Mouse (Mus musculus): ENCODE data around the gene Hmga2. TPM values are rescaled to one million over a fixed set of nuclear protein-coding genes. Genes with fewer than 3 reads are reported as not detected.

The Hmga2 gene
- polyA plus RNA-seq, 2 experiments: 3.4 to 5.4 TPM

- no peak for TF ChIP-seq CTCF (IDR thresholded peaks at IDR 0.05; ENCODE audit: low read depth)
- no peak for TF ChIP-seq EP300 (IDR thresholded peaks at IDR 0.05; ENCODE audit: low read depth)
- ATAC-seq (ENCODE audit: insufficient read depth) (no peak), DNase-seq (ENCODE audit: low read depth in 3 of 3, low spot score in 3 of 3) (no peak)
- Histone ChIP-seq H3K4me2 (ENCODE audit: low read depth) (no peak overlapping the region), H3K9me3 (ENCODE audit: control insufficient read depth, low read length) (no peaks in the 10 kb centered on the region), H3K27me3 (ENCODE audit: control insufficient read depth, insufficient read depth, low read length) (no peaks in the 10 kb centered on the region), H3K4me1 (replicated peaks; ENCODE audit: control insufficient read depth in 2 of 2, insufficient read depth in 2 of 2, low read length in 1 of 2) (no peaks in the 10 kb centered on the region), H3K9ac (replicated peaks) (no peak overlapping the region), H3K36me3 (replicated peaks; ENCODE audit: control insufficient read depth, insufficient read depth, low read depth) (no peaks in the 10 kb centered on the region), H3K4me3 (ENCODE audit: insufficient read depth in 1 of 2, low read depth in 2 of 2, low read length in 2 of 2) (no peak overlapping the region), H3K27ac (no peak overlapping the region)
- WGBS (ENCODE audit: insufficient replicate concordance): 55% methylated on average over 5 of the region's 5 CpGs
Measured at GRCm38 (mm10) chr10:120402966-120403365, 73.3 kb downstream of the Hmga2 start.

DNA sequence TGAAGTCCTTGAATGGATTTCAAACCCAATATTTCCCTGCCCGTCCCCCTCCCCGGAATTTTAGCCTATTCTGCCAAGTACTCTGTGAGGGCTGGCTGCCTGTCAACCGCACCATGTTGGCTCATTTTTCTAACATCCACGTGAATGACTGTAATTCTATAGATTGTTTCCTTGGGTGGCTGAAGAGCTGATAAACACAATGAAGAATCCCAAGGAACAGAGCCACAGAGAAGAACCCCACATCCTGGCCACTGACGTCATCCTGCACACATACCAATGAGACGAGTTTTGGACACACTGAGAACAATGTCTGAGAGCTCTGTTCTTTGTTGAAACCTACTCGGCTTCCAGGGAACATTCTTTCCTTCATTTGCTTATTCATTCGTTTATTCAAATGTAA is 74.5 kb downstream of the Hmga2 start:
- Histone ChIP-seq H3K27ac (no peak overlapping the region), H3K4me1 (replicated peaks; ENCODE audit: control insufficient read depth in 2 of 2, insufficient read depth in 2 of 2, low read length in 1 of 2) (no peaks in the 10 kb centered on the region), H3K9ac (replicated peaks) (no peak overlapping the region), H3K36me3 (replicated peaks; ENCODE audit: control insufficient read depth, insufficient read depth, low read depth) (no peaks in the 10 kb centered on the region), H3K27me3 (ENCODE audit: control insufficient read depth, insufficient read depth, low read length) (no peaks in the 10 kb centered on the region), H3K9me3 (ENCODE audit: control insufficient read depth, low read length) (no peaks in the 10 kb centered on the region), H3K4me3 (ENCODE audit: insufficient read depth in 1 of 2, low read depth in 2 of 2, low read length in 2 of 2) (no peak overlapping the region), H3K4me2 (ENCODE audit: low read depth) (no peak overlapping the region)
- ATAC-seq (ENCODE audit: insufficient read depth) (no peak), DNase-seq (ENCODE audit: low read depth in 3 of 3, low spot score in 3 of 3) (no peak)
- WGBS (ENCODE audit: insufficient replicate concordance): 55% methylated on average over 8 of the region's 8 CpGs
- TF ChIP-seq EP300 (IDR thresholded peaks at IDR 0.05; ENCODE audit: low read depth) (no peak), CTCF (IDR thresholded peaks at IDR 0.05; ENCODE audit: low read depth) (no peak)

GRCm38 (mm10) chr10:120399846-120400510 is 76.3 kb downstream of the Hmga2 start:
- no peak for TF ChIP-seq CTCF (IDR thresholded peaks at IDR 0.05; ENCODE audit: low read depth)
- TF ChIP-seq EP300 (IDR thresholded peaks at IDR 0.05; ENCODE audit: low read depth): no peak
- H3K27me3 ChIP-seq (ENCODE audit: control insufficient read depth, insufficient read depth, low read length): no peaks in the 10 kb centered on the region
- no peak overlapping the region for H3K9ac ChIP-seq (replicated peaks)
- H3K4me2 ChIP-seq (ENCODE audit: low read depth): no peak overlapping the region
- H3K36me3 ChIP-seq (replicated peaks; ENCODE audit: control insufficient read depth, insufficient read depth, low read depth): no peaks in the 10 kb centered on the region
- H3K4me1 ChIP-seq (replicated peaks; ENCODE audit: control insufficient read depth in 2 of 2, insufficient read depth in 2 of 2, low read length in 1 of 2): no peaks in the 10 kb centered on the region
- ATAC-seq (ENCODE audit: insufficient read depth): no peak
- no peaks in the 10 kb centered on the region for H3K9me3 ChIP-seq (ENCODE audit: control insufficient read depth, low read length)
- no peak overlapping the region for H3K27ac ChIP-seq
- DNase-seq (ENCODE audit: low read depth in 3 of 3, low spot score in 3 of 3): no peak
- 60% methylated on average over 9 of the region's 9 CpGs for WGBS (ENCODE audit: insufficient replicate concordance)
- H3K4me3 ChIP-seq (ENCODE audit: insufficient read depth in 1 of 2, low read depth in 2 of 2, low read length in 2 of 2): no peak overlapping the region

- Histone ChIP-seq H3K27ac (no peak overlapping the region), H3K4me1 (replicated peaks; ENCODE audit: control insufficient read depth in 2 of 2, insufficient read depth in 2 of 2, low read length in 1 of 2) (no peaks in the 10 kb centered on the region), H3K4me3 (ENCODE audit: insufficient read depth in 1 of 2, low read depth in 2 of 2, low read length in 2 of 2) (no peak overlapping the region), H3K4me2 (ENCODE audit: low read depth) (no peak overlapping the region), H3K27me3 (ENCODE audit: control insufficient read depth, insufficient read depth, low read length) (no peaks in the 10 kb centered on the region), H3K9ac (replicated peaks) (no peak overlapping the region), H3K9me3 (ENCODE audit: control insufficient read depth, low read length) (no peaks in the 10 kb centered on the region), H3K36me3 (replicated peaks; ENCODE audit: control insufficient read depth, insufficient read depth, low read depth) (no peaks in the 10 kb centered on the region)
- TF ChIP-seq CTCF (IDR thresholded peaks at IDR 0.05; ENCODE audit: low read depth) (no peak), EP300 (IDR thresholded peaks at IDR 0.05; ENCODE audit: low read depth) (no peak)
- DNase-seq (ENCODE audit: low read depth in 3 of 3, low spot score in 3 of 3): no peak
- no peak for ATAC-seq (ENCODE audit: insufficient read depth)
- 46% methylated on average over 6 of the region's 6 CpGs for WGBS (ENCODE audit: insufficient replicate concordance)
Measured at GRCm38 (mm10) chr10:120398745-120399144, 77.5 kb downstream of the Hmga2 start.

- no peak overlapping the region for H3K4me2 ChIP-seq (ENCODE audit: low read depth)
- H3K27me3 ChIP-seq (ENCODE audit: control insufficient read depth, insufficient read depth, low read length): no peaks in the 10 kb centered on the region
- DNase-seq (ENCODE audit: low read depth in 3 of 3, low spot score in 3 of 3) (no peak), ATAC-seq (ENCODE audit: insufficient read depth) (no peak)
- no peaks in the 10 kb centered on the region for H3K9me3 ChIP-seq (ENCODE audit: control insufficient read depth, low read length)
- H3K36me3 ChIP-seq (replicated peaks; ENCODE audit: control insufficient read depth, insufficient read depth, low read depth): no peaks in the 10 kb centered on the region
- H3K27ac ChIP-seq: no peak overlapping the region
- H3K9ac ChIP-seq (replicated peaks): no peak overlapping the region
- H3K4me3 ChIP-seq (ENCODE audit: insufficient read depth in 1 of 2, low read depth in 2 of 2, low read length in 2 of 2): no peak overlapping the region
- H3K4me1 ChIP-seq (replicated peaks; ENCODE audit: control insufficient read depth in 2 of 2, insufficient read depth in 2 of 2, low read length in 1 of 2): peaks cover 0 to 4% of the 10 kb centered on the region in 2 experiments; a peak in 2 of 4 replicates
- 68% methylated on average over 17 of the region's 17 CpGs for WGBS (ENCODE audit: insufficient replicate concordance)
- TF ChIP-seq EP300 (IDR thresholded peaks at IDR 0.05; ENCODE audit: low read depth) (no peak), CTCF (IDR thresholded peaks at IDR 0.05; ENCODE audit: low read depth) (no peak)
Measured at GRCm38 (mm10) chr10:120397211-120397631, 79.0 kb downstream of the Hmga2 start.

Data from liver, embryonic 14.5 days (tissue).